Mouse (Mus musculus): ENCODE data around the gene Fermt2. TPM values are rescaled to one million over a fixed set of nuclear protein-coding genes. Genes with fewer than 3 reads are reported as not detected.

Fermt2 gene
- 100 to 1,000 TPM; 311 to 341 TPM for total RNA-seq (2021)

GRCm38 (mm10) chr14:45529411-45530363, at the start of gene Fermt2:
Fermt2 (minus strand) TSS chr14:45530118.
- peak; percentile 95 for DNase-seq

GRCm38 (mm10) chr14:45566066-45566937, 36.4 kb upstream of the Fermt2 start:
- peak; percentile 81 for DNase-seq

- DNase-seq = peak; percentile 61
These were observed 35.5 kb upstream of the Fermt2 start for GRCm38 (mm10) chr14:45565216-45566065.

GRCm38 (mm10) chr14:45563577-45563976, 33.7 kb upstream of the Fermt2 start:
- peak; percentile 86 for DNase-seq

GRCm38 (mm10) chr14:45561681-45562080, 31.8 kb upstream of the Fermt2 start:
- peak; percentile 46 for DNase-seq

- no peak for DNase-seq
These were observed 29.1 kb upstream of the Fermt2 start for GRCm38 (mm10) chr14:45559018-45559417.

GRCm38 (mm10) chr14:45554336-45554735, 24.4 kb upstream of the Fermt2 start:
- peak; percentile 37 for DNase-seq

GRCm38 (mm10) chr14:45553854-45554253, 23.9 kb upstream of the Fermt2 start:
- DNase-seq = peak; percentile 89

GRCm38 (mm10) chr14:45552431-45552830, 22.5 kb upstream of the Fermt2 start:
- no peak for DNase-seq

GRCm38 (mm10) chr14:45551121-45551768, 21.3 kb upstream of the Fermt2 start:
- peak; percentile 42 for DNase-seq

- no peak for DNase-seq
These were observed 20.2 kb upstream of the Fermt2 start for GRCm38 (mm10) chr14:45550010-45550647.

- DNase-seq = no peak
These were observed 18.2 kb upstream of the Fermt2 start for GRCm38 (mm10) chr14:45548118-45548517.

- no peak for DNase-seq
These were observed 15.0 kb upstream of the Fermt2 start for GRCm38 (mm10) chr14:45544905-45545304.

GRCm38 (mm10) chr14:45544026-45544425, 14.1 kb upstream of the Fermt2 start:
- no peak for DNase-seq

- DNase-seq = peak; percentile 88
These were observed 9.9 kb upstream of the Fermt2 start for GRCm38 (mm10) chr14:45539659-45540468.

- DNase-seq = peak; percentile 24
These were observed 737 bp upstream of the Fermt2 start for GRCm38 (mm10) chr14:45530364-45531345.

- peak; percentile 42 for DNase-seq
These were observed 1.1 kb downstream of the Fermt2 start for GRCm38 (mm10) chr14:45528861-45529260.

- DNase-seq = no peak
These were observed 14.1 kb downstream of the Fermt2 start for GRCm38 (mm10) chr14:45515771-45516170.

GRCm38 (mm10) chr14:45510787-45511186, 19.1 kb downstream of the Fermt2 start:
- peak; percentile 67 for DNase-seq
